Mouse (Mus musculus): Measurements from ENCODE around the gene Prss27.
A peak's percentile ranks its signal among the peaks of the same experiment; 100 is the strongest.
"Not testable (repeated sequence)": the region's sequence is repeated elsewhere in the genome, so short reads cannot be mapped to it uniquely, and the experiment has no call there.

Gene Prss27

DNA sequence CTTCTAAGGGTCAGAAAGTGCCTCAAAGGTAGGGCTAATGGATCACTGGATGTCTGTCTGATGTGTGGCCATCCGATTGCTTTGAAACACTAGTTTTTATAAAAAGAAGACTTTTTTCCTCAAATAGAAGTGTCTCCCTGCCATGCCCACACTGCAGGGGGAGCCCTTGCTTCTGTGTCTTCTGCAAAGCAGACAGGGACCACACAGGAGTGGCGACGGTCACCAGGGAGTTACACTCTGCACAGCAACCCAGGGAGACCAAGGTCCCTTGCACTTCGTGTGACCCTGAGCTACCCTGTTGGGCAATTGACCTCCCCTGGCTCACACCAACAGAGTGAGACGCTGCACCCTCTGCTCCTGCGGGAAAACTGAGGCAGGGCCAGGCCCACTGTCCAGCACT lies 990 bp upstream of the Prss27 start:
- no peak for DNase-seq

DNA sequence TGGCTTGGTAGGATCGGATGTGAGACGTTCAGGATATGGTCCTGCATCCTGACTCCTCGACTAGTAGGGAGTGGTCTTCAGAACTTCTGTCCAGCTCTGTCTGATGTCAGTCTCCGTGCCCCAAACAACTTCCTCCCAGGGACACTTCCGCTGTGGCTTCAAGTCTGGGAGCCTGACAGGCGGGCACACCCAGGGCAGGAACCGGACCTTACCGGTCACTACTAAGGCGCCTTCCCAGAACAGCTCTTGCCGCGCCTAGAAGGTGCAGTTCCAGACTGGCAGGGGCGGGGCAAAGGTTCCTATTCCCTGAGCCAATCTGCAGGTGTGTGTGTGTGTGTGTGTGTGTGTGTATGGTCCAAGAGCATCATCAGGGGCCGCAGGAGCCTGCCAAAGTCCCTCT lies 584 bp upstream of the Prss27 start:
- DNase-seq: no peak

- no peak for DNase-seq
Measured at GRCm38 (mm10) chr17:24044482-24044881, 6.5 kb downstream of the Prss27 start.

- DNase-seq: no peak
Measured at GRCm38 (mm10) chr17:24045608-24046007, 7.7 kb downstream of the Prss27 start.

DNA sequence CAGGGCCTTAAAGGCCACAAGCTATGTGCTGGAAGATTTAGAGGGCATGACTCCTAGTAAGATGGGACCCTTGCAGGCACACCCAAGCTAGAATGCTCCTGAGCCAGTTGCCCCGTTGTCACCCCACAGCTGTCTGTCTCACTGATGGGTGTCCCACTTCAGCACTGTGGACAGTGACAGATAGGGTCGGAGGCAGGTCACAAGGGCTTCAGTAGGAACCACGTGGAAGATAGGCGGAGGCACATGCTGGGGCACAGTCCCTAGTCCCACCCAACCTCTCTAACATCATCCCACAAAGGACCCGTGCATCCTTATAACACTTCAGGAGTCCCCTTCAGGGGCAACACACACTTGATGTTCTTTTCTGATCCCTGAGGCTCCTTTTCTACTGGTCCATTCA lies 8.1 kb downstream of the Prss27 start:
- no peak for DNase-seq

DNA sequence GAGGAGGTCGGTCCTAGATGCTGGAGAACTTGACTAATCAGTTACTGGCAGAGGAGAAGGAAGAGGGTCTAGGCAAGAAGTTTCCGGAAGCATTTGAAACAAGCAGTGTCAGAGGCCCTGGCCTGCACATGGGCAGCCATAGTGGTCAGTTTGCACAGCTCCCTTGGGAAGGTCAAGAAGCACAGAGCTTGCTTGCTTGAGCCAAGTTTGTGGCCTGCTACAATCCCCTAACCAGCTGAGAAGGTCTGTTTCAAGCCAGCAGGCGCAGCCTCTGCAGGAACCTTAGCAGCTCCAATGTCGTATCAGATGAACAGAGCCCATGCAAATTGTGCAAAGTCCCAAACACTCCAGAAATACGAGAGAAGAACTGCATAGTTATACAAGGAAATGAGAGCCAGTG lies 10.1 kb downstream of the Prss27 start:
- no peak for DNase-seq

DNA sequence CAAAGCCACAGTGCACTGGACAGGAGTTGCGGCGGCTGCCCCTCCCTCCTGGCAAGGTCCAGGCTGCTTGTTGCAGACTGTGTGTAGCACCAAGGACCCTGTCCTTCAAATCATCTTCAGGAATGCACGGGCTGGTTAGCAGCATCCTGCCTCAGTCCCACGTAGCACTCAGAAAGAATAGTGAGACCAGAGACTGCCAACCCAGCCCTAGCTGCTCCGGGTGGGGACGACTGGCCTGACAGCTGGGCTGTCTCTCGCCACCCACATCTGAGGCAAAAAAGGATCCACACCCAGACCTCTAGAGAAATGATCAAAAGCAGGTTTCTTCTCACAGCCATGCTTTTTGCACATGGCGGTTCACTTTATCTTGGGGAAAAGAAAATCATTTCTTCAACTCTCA lies 11.1 kb downstream of the Prss27 start:
- no peak for DNase-seq

- no peak for DNase-seq
Measured at GRCm38 (mm10) chr17:24056636-24057625, 19.0 kb downstream of the Prss27 start.

GRCm38 (mm10) chr17:24057730-24058245 lies 19.8 kb downstream of the Prss27 start:
- DNase-seq: no peak

- DNase-seq: no peak
Measured at GRCm38 (mm10) chr17:24062459-24063155, 24.7 kb downstream of the Prss27 start.

DNA sequence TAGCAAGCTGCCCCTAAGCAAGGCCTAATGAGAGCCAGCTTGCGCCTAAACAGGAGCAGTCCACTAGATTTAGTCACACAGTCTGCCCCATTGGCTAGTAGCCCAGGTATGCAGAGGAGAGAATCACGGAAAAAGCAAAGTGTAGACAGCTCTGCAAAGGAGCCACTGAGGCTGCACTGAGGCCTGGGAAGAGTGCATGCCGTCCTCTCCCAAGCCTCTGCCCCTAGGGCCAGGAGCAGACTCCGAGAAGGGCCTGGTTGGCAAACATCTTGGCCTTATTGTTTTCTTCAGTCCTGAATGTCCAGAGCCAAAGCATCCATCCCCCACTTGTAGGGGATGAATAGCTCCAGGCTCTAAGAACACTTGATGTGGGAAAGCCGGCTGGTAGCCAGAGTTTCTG lies 30.3 kb downstream of the Prss27 start:
- no peak for DNase-seq

GRCm38 (mm10) chr17:24069531-24069930 lies 31.6 kb downstream of the Prss27 start:
- DNase-seq: no peak

GRCm38 (mm10) chr17:24072919-24073696 lies 35.2 kb downstream of the Prss27 start, which contains the start of gene Kctd5:
Kctd5 (minus strand) TSS chr17:24073485.
- DNase-seq: peak; percentile 94

- no peak for DNase-seq
Measured at GRCm38 (mm10) chr17:24077101-24077500, 39.2 kb downstream of the Prss27 start.

DNA sequence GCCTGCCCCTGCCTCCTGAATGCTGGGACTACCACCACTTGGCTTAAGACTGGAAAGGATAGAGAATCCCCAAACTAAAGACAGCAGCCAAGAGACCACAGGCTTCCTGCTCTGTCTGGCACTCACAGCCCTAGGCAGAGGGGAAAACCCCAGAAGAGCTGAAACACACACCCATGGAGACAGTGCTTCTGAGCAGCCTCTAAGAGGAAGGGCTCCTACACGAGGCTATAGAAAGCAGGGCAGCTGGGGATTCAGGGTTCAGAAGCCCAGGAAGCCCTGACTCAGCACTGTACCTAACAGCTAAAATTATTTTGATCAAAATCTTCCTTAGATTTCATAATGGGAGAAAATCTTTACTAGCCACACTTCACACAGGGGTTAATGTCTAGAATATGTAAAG lies 46.6 kb downstream of the Prss27 start:
- DNase-seq: no peak

- DNase-seq: not testable (repeated sequence)
Measured at GRCm38 (mm10) chr17:24086399-24086798, 48.5 kb downstream of the Prss27 start.

DNA sequence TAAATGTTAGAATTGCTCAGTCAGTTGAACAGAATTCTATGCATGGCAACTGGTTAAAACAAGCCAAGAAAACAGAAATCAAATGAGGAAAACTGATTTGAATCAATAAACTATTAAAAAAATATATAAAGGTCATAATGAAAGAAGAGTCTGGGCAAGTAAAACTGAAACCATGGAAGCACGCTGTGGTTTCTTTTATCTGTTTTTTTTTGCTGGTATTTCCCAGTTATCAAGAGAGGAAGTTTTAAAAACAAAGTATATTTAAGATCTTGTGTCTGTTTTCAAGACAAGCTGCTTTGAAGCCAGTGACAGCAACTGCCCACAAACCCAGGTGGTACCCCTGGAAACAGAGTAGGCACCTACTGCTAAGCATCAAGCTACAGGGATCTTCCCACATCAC lies 52.6 kb downstream of the Prss27 start:
- DNase-seq: no peak
